Mouse (Mus musculus) adrenal gland, postnatal 10 days (tissue): ENCODE results near the gene Olfr555. TPM values are rescaled to one million over a fixed set of nuclear protein-coding genes. Genes with fewer than 3 reads are reported as not detected.
"Not testable (repeated sequence)": the region's sequence is repeated elsewhere in the genome, so short reads cannot be mapped to it uniquely, and the experiment has no call there.

Experiments
- DNase-seq: peaks from one replicate; pipeline ENCODE4 v3.0.0; 2021; ENCODE audit warnings: mixed read lengths
- long read RNA-seq, 2 experiments: library from polyadenylated mRNA; stranded (forward); transcript quantifications; one replicate each; pipeline ENCODE4 v2.0.0; 2021
- total RNA-seq, 2 experiments: library from RNA; stranded (reverse); gene quantifications; 2 replicates each; pipeline ENCODE4 v1.2.3; 2021

Olfr555 gene
- total RNA-seq: not detected
- long read RNA-seq, experiment 1: 0 reads
- long read RNA-seq, experiment 2: 0 reads

- no peak for DNase-seq
Measured at GRCm38 (mm10) chr7:102658523-102658922, at the start of gene Olfr555. Olfr555 (plus strand) TSS chr7:102658823.

DNA sequence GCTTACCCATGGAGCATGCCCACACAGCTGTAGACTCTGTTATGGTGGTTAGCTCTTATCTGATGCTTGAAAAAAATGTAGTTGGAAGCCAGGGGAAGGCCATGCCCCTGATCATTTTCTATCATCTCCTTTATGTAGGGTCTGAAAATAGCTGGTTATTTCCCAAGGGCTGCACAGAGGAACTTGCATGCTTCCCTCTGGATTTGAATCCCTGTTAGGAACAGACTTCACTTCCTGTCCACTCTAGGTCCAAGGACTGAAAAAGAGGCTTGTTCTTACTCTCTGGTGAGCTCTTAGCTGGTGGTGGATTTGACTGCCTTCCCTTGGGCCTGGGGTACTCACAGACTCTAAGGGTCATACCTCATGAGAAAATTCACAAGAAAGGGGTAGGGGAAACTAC, 40.5 kb upstream of the Olfr555 start, which contains the start of gene Olfr553:
Olfr553 (minus strand) TSS at position 101 of the 400 bp plus-strand sequence.
- DNase-seq: no peak

DNA sequence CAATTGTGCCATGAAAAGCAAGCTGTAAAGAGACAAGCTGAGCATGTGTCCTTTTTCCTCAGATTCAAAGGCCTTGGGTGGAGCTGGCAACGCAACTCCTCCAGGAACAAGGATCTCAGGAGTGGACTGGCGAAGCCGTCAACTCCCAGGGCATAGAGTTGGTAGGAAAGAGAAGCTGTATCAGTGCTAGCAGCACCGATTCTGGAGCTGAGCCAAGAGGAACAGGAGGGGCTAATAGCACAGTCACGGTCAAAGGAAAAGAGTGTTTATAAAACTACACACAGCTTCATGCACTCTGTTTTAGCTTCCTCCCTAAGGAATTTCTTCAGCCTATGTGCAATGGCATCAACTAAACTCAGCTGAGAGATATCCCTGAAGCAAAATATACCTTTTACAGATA, 39.0 kb upstream of the Olfr555 start:
- DNase-seq: peak; percentile 7

DNA sequence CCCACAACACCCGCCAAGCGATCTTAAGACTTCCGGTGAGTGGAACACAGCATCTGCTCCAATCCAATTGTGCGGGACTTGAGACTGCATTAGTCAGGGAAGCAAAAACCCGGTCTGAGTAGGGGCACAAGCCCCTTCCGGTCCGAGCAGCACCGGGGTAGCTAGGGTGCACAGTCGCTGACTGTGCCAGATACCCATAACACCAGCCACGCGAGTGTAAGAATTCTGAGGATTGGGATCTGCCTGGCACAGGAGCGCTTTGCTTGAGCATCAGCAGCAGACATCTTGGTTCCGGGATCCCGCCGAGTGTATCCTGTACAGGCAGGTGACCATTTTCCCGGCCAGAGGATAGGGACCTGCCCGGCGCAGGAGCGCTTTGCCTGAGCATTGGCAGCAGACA, 38.3 kb upstream of the Olfr555 start:
- not testable (repeated sequence) for DNase-seq

- DNase-seq: peak; percentile 64
Measured at GRCm38 (mm10) chr7:102636665-102637064, 22.0 kb upstream of the Olfr555 start.

DNA sequence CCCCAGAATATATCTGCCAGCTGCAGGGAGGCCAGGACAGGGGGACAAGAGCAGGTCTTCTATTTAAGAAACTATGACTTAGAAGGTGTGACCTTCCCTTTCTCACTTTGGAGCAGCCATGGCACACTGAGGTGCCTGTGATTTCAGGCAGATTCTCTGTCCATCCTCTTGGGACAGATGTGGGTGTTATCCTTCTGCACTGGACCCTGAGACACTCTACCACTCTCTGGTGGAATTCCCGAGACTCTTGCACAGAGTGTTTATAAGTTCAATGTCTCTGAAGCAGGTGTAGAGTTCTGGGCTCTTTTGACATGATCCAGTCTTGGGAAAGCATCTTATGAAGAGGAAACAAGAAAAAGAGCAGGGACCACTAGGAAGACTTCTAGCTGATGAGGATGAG, 20.5 kb upstream of the Olfr555 start, which contains the start of gene Olfr554:
Olfr554 (plus strand) TSS at position 301 of the 400 bp plus-strand sequence.
- DNase-seq: no peak

- DNase-seq: not testable (repeated sequence)
Measured at GRCm38 (mm10) chr7:102644945-102645344, 13.7 kb upstream of the Olfr555 start.

DNA sequence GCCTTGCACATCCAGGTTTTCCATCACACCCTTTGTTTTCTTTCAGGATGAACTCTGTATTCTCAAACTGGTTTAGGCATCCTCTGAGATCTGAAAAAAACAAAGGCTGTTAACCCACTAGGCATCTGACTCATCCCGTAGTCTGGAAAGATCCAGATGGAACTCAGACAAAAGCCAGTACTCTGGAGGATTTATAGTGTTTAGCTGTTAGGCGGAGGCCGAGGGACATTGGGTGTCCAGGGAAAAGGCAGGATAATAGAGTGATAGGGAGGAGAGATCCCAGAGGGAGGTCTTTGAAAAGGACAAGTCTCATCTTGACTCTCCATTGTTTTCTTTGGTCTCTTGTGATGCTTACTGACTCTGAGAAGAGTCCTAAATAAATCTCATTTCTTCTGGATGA, 6.0 kb downstream of the Olfr555 start, which contains the start of gene Olfr556:
Olfr556 (plus strand) TSS at position 301 of the 400 bp plus-strand sequence.
- no peak for DNase-seq

GRCm38 (mm10) chr7:102665378-102665777, 6.8 kb downstream of the Olfr555 start:
- no peak for DNase-seq

- DNase-seq: no peak
Measured at GRCm38 (mm10) chr7:102676225-102676624, 17.6 kb downstream of the Olfr555 start.

- no peak for DNase-seq
Measured at GRCm38 (mm10) chr7:102681916-102682315, 23.3 kb downstream of the Olfr555 start.

- peak; percentile 93 for DNase-seq
Measured at GRCm38 (mm10) chr7:102686944-102687501, 28.4 kb downstream of the Olfr555 start, which contains the start of gene Trim68. Trim68 (minus strand) TSS chr7:102687327.

DNA sequence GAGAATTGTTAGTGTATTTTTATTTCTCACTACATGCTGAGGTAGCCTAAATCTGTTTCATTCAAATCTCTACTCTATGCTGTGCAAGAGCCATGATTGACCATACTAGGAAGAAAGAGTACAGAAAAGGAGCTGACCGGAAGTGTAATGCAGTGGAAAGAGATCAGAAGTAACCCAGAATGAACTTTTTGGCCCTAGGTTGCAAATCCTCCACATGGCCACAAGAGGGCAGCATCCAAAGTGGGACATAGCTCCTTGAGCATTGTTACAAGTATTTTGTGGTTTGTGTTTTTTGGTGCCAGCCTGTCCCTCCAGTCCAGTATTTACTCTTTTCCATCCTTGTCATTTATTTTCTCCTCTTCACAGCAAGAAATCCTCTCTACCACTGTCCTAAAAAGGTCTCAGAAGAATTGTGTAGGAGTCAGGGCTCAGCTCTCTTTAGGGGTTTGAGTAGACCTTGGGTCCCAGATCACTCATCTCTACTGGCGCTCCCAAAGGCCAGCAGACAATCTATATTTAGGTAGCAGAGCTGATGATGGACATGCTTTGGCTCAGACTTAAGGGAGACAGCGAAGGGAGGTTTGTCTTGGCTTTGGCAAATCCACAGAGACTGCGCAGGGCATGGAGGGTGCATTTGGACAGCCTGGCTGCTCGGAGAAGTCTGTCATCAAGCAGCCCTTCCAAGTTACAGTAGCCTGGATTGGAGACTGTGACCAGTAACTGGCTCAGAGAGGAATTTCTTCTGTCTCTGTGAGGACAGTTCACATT, 36.9 kb downstream of the Olfr555 start, which contains the start of gene Olfr557:
Olfr557 (plus strand) TSS at position 553 of the 768 bp plus-strand sequence.
- peak; percentile 62 for DNase-seq

GRCm38 (mm10) chr7:102698461-102698860, 39.8 kb downstream of the Olfr555 start:
- DNase-seq: no peak

DNA sequence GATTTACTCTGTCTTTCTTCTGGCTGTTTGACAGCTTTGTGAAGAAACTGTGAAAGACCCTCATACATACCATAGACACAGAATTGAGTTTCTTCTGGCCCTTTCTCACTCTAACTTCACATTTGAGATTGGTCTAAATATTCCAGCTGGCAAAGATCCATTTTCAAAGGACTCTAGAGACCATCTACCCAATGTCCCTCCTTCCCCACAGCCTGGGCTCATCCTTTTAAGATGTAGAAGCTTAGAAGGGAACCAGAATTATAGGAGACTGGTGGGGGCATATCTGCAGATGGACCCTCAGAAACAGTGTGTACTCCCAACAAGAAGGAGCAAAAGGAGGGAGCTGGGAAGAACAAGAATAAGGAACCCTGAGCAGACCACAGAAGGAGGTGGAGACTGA, 43.3 kb downstream of the Olfr555 start, which contains the start of gene Olfr558:
Olfr558 (plus strand) TSS at position 301 of the 400 bp plus-strand sequence.
- no peak for DNase-seq

Other genes with a start within 250 kb of the Olfr555 start
- 10 to 100 TPM; 33.7 to 50.4 TPM for gene Rrm1, start 217.1 kb upstream of the Olfr555 start, total RNA-seq
- not detected for gene Olfr543, start 177.1 kb upstream of the Olfr555 start, total RNA-seq
- gene Olfr544, start 170.5 kb upstream of the Olfr555 start, total RNA-seq: not detected
- not detected for gene Olfr545, start 159.2 kb upstream of the Olfr555 start, total RNA-seq
- gene Olfr547, start 124.1 kb upstream of the Olfr555 start, total RNA-seq: not detected
- gene Olfr548-ps1, start 117.9 kb upstream of the Olfr555 start, total RNA-seq: not detected
- gene Olfr549, start 109.0 kb upstream of the Olfr555 start, total RNA-seq: not detected
- 10 to 100 TPM; 10.1 to 15.8 TPM for gene Trim21, start 93.3 kb upstream of the Olfr555 start, total RNA-seq
- gene Olfr550, start 87.4 kb upstream of the Olfr555 start, total RNA-seq: not detected
- not detected for gene Olfr551, start 66.9 kb upstream of the Olfr555 start, total RNA-seq
- under 1 TPM in 1 of 2 experiments, not detected in 1; 0.12 TPM for gene Olfr552, start 61.1 kb upstream of the Olfr555 start, total RNA-seq
- gene Olfr553, start 40.6 kb upstream of the Olfr555 start, total RNA-seq: not detected
- not detected for gene Olfr554, start 20.4 kb upstream of the Olfr555 start, total RNA-seq
- not detected for gene Olfr556, start 6.1 kb downstream of the Olfr555 start, total RNA-seq
- 10 to 100 TPM in 1 of 2 experiments, 1 to 10 TPM in 1; 6.1 to 14.3 TPM for gene Trim68, start 28.5 kb downstream of the Olfr555 start, total RNA-seq
- gene Olfr557, start 37.1 kb downstream of the Olfr555 start, total RNA-seq: not detected
- 1 to 10 TPM; 1.4 to 2.6 TPM for gene Olfr558, start 43.4 kb downstream of the Olfr555 start, total RNA-seq
- gene Olfr33, start 60.2 kb downstream of the Olfr555 start, total RNA-seq: not detected
- gene Olfr559, start 68.7 kb downstream of the Olfr555 start, total RNA-seq: not detected
- not detected for gene Olfr560, start 100.5 kb downstream of the Olfr555 start, total RNA-seq
- 1 to 10 TPM; 1.5 to 2.6 TPM for gene Olfr78, start 100.6 kb downstream of the Olfr555 start, total RNA-seq
- gene Olfr561, start 112.4 kb downstream of the Olfr555 start, total RNA-seq: not detected
- gene Olfr564, start 144.7 kb downstream of the Olfr555 start, total RNA-seq: not detected
- gene Olfr566, start 199.9 kb downstream of the Olfr555 start, total RNA-seq: not detected
- gene Olfr568, start 218.3 kb downstream of the Olfr555 start, total RNA-seq: not detected
- gene Olfr569, start 232.1 kb downstream of the Olfr555 start, total RNA-seq: not detected
- gene Olfr570, start 235.8 kb downstream of the Olfr555 start, total RNA-seq: not detected